Mouse (Mus musculus) frontal cortex, postnatal 14 days (tissue): ENCODE data around the gene Cenpj.

Source experiments
- DNase-seq, 2 experiments: peaks; one replicate each; pipeline ENCODE4 v3.0.0; 2022; ENCODE audit warnings: low spot score in 2 of 2

Gene Cenpj

DNA sequence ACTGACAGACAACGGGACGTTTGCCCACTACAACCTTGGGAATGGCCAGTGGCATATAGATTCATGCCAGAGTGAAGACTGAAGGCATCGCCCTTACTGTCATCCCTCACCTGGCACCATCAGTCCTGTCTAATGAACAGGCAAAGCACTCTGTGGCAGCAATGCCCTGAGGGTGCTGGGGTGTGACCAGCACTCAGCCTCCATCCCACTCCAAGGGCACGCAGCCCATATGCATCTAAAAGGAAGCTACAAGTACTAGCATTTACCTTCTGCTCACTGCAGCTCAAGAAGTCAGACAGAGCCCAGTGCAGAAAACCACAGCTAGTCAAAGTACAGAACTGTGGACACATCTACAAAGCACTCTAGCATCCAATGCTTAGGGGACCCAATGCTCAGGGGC is 29.7 kb downstream of the Cenpj start:
- DNase-seq, result no peak

DNA sequence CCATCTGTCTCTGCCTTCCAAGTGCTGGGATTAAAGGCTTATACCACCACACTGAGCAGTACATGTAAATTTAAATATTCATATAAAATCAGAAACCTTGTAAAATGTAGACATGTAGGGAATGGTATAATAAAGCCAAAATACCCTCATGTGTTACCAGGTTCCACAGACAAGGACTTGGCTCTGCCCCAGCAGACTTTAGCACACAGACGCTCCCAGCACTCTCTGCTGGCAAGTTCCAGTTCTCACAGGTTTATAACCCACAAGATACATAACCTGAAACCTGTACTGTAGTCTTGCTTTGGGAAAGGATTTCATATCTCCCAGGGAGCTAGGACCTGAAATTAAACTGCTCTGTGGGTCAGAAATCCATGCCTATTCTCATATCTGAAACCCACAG is 30.3 kb downstream of the Cenpj start:
- no peak for DNase-seq

DNA sequence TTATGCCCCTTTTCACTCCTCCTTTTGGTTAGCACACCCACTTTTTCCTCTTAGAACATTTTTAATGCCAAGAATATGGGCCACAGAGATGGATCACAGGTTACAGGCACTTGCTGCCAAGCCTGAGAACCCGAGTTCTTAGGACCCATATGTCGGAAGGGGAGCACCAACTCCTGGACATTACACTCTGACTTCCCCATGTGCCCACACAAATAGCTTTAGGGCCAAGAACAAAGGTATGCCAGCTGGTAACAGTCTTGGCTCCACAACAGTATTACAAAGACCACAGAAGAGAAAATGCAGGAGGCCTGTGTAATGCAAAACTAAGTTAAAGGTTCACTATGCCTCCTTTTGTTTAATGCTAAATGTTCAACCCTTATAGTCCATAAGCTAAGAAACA is 44.4 kb downstream of the Cenpj start:
- DNase-seq, result no peak

DNA sequence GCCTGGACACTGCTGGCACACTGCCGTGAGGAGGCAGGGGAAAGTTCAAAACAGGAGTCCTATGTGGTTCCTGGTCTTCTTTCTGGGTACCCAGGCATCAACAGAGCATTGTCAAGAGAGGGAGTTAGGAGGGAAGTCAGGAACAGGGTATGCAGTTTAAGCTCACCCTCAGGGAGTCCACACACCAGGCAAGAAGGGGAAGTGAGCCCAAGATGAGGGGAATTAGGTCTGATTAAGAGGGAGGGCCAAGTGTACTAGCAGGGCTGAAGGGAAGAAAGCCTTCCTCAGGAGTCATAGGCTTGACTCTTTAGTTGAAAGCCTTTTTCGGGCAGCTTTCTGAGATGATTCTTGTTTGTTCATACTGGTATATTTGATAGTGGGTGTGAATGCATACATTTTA is 60.5 kb downstream of the Cenpj start:
- no peak for DNase-seq

DNA sequence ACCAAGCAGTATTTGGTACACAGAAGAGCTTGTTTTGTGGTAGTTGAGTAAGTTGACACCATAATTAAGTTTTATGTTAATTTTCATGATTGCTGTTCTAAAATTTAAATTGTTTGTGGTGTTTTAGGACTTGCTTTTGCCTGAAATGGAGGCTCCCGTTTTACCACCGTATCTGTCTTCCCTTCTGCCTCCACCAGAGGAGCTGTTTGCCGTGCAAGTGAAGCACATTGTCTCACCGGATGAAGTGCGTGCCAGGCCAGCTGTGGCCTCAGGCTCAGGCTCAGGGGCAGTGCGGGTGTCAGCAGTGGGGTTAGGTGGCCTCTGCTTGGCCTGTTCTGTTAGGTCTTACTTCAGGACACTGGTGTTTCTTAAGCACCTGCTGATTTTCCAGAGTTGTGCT is 63.1 kb downstream of the Cenpj start:
- DNase-seq, result no peak

DNA sequence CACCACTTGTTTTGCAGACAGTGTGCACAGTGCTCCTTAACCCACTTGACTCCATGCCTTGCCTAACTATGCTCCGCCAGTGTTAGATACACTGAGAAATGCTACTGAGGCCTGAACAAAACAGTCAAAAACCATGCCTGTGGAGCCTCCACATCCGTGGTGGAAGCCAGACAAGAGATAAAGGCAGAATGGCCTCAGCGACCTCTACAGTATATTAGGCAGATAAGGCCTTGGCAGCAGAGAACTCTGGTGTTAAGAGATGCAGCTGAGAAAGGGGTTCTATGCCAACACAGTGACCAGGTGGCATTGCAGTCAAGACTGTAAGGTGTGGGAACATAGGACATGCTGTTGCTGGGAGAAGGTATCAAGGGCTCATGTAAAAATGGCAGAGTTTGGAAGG is 68.5 kb downstream of the Cenpj start:
- DNase-seq, result no peak

DNA sequence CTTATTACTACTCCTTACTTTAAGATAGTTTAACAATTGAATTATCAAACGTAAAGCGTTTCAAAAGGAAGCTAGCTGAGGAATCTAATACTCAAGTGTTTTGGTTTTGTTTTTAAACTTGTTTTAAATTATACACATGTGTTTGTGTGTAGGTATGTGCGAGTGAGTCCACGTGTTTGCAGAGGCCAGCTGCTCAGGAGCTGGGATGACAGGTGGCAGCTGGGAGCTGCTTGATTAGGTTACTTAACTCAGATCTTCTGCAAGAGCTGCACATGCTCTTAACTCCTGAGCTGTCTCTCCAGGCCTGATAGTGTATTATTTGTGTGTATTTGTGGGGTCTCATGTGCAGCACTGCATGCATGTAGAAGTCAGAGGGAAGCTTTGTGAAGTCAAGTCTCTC is 72.8 kb downstream of the Cenpj start:
- no peak for DNase-seq

DNA sequence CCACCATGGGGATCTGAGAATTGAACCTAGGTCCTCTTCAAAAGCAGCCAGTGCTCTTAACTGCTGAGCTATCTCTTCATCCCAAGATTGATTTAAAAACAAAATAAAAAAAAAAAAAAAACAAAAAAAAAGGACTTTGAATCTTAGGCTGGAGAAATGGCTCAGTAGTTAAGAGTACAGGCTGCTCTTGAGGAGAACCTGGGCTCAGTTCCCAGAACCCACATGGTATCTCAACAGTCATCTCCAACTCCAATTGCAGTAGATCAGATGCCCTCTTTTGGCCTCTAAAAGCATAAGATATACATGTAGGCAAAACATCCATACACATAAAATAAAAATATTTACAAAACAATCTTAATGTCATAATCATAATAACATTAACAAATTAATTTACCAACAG is 85.4 kb downstream of the Cenpj start:
- DNase-seq, result no peak
